Mouse (Mus musculus) megakaryocyte, embryonic 14.5 days (primary cell): ENCODE data around the gene Fam168a. TPM values are rescaled to one million over a fixed set of nuclear protein-coding genes. Genes with fewer than 3 reads are reported as not detected.
"Not testable (repeated sequence)": the region's sequence is repeated elsewhere in the genome, so short reads cannot be mapped to it uniquely, and the experiment has no call there.

Experiments used
- H3K27me3 ChIP-seq: replicated peaks from 2 replicates; pipeline ENCODE3; 2012; ENCODE audit warnings: inconsistent platforms
- H3K36me3 ChIP-seq: replicated peaks from 2 replicates; pipeline ENCODE3; 2012; ENCODE audit warnings: low read length, inconsistent platforms, mixed read lengths
- H3K4me1 ChIP-seq: 2 replicates; pipeline ENCODE4 v1.6.1; 2012; ENCODE audit warnings: inconsistent platforms
- H3K4me3 ChIP-seq: replicated peaks from 2 replicates; pipeline ENCODE3; 2012; ENCODE audit warnings: moderate library complexity, mild to moderate bottlenecking, inconsistent platforms
- H3K9me3 ChIP-seq: 2 replicates; pipeline ENCODE4 v1.6.1; 2012; ENCODE audit warnings: inconsistent platforms
- FLI1 ChIP-seq: IDR thresholded peaks from 2 replicates; pipeline ENCODE4 v1.6.1; 2012; ENCODE audit warnings: low read length, inconsistent platforms, mixed read lengths
- GATA1 ChIP-seq: IDR thresholded peaks from 3 replicates; pipeline ENCODE4 v1.6.1; 2012; ENCODE audit warnings: mixed read lengths, low read length, inconsistent platforms, borderline replicate concordance
- polyA plus RNA-seq: library from polyadenylated mRNA; stranded (reverse); fragments of >175 nt; gene quantifications from 2 replicates; pipeline ENCODE4 v1.2.3, GENCODE M21; 2012; ENCODE audit warnings: low replicate concordance; ENCODE audit not compliant: insufficient read depth

Gene Fam168a
- polyA plus RNA-seq, 1 experiment = 2.9 TPM

GRCm38 (mm10) chr7:100734201-100734600 is 27.8 kb downstream of the Fam168a start:
- H3K4me1 ChIP-seq = peaks cover 23% of the 10 kb centered on the region
- no peaks in the 10 kb centered on the region for H3K9me3 ChIP-seq
- TF ChIP-seq GATA1 = no peak
- TF ChIP-seq FLI1 = no peak
- no peaks in the 10 kb centered on the region for H3K36me3 ChIP-seq
- no peak overlapping the region for H3K4me3 ChIP-seq
- H3K27me3 ChIP-seq = no peaks in the 10 kb centered on the region

GRCm38 (mm10) chr7:100734905-100735304 is 28.5 kb downstream of the Fam168a start:
- H3K9me3 ChIP-seq, H3K4me3 ChIP-seq, H3K27me3 ChIP-seq, H3K36me3 ChIP-seq: not testable (repeated sequence)
- peaks cover 20% of the 10 kb centered on the region for H3K4me1 ChIP-seq

GRCm38 (mm10) chr7:100736131-100736530 is 29.7 kb downstream of the Fam168a start:
- TF ChIP-seq FLI1 (no peak), GATA1 (no peak)
- Histone ChIP-seq H3K27me3 (no peaks in the 10 kb centered on the region), H3K9me3 (no peaks in the 10 kb centered on the region), H3K4me1 (peaks cover 13% of the 10 kb centered on the region), H3K4me3 (no peak overlapping the region), H3K36me3 (no peaks in the 10 kb centered on the region)

GRCm38 (mm10) chr7:100744372-100744771 is 37.9 kb downstream of the Fam168a start:
- peaks cover 8% of the 10 kb centered on the region for H3K4me1 ChIP-seq
- H3K9me3 ChIP-seq = no peaks in the 10 kb centered on the region
- no peak overlapping the region for H3K4me3 ChIP-seq
- H3K36me3 ChIP-seq = no peaks in the 10 kb centered on the region
- no peak for TF ChIP-seq FLI1
- TF ChIP-seq GATA1 = no peak
- H3K27me3 ChIP-seq = no peaks in the 10 kb centered on the region

GRCm38 (mm10) chr7:100750101-100750500 is 43.7 kb downstream of the Fam168a start:
- Histone ChIP-seq H3K4me1 (peaks cover 4% of the 10 kb centered on the region; the same call in 1 of the 2 replicates), H3K27me3 (no peaks in the 10 kb centered on the region), H3K36me3 (no peaks in the 10 kb centered on the region), H3K4me3 (no peak overlapping the region), H3K9me3 (no peaks in the 10 kb centered on the region)
- TF ChIP-seq FLI1 (no peak), GATA1 (no peak)

GRCm38 (mm10) chr7:100758718-100759117 is 52.3 kb downstream of the Fam168a start:
- no peaks in the 10 kb centered on the region for H3K4me1 ChIP-seq
- TF ChIP-seq GATA1 (no peak), FLI1 (no peak)

GRCm38 (mm10) chr7:100762726-100763125 is 56.3 kb downstream of the Fam168a start:
- Histone ChIP-seq H3K4me1 (no peaks in the 10 kb centered on the region), H3K27me3 (no peaks in the 10 kb centered on the region), H3K9me3 (no peaks in the 10 kb centered on the region), H3K4me3 (no peak overlapping the region), H3K36me3 (no peaks in the 10 kb centered on the region)
- TF ChIP-seq GATA1 (no peak), FLI1 (no peak)

More at GRCm38 (mm10) chr7:100758718-100759117, 52.3 kb downstream of the Fam168a start:
- H3K36me3 ChIP-seq = no peaks in the 10 kb centered on the region
- no peaks in the 10 kb centered on the region for H3K9me3 ChIP-seq
- H3K27me3 ChIP-seq = no peaks in the 10 kb centered on the region
- no peak overlapping the region for H3K4me3 ChIP-seq

GRCm38 (mm10) chr7:100767568-100767967 is 61.1 kb downstream of the Fam168a start:
- no peak for TF ChIP-seq FLI1
- TF ChIP-seq GATA1 = no peak
- no peak overlapping the region for H3K4me3 ChIP-seq

GRCm38 (mm10) chr7:100768009-100768408 is 61.6 kb downstream of the Fam168a start:
- H3K4me3 ChIP-seq = no peak overlapping the region
- TF ChIP-seq GATA1 (no peak), FLI1 (no peak)

More at GRCm38 (mm10) chr7:100767568-100767967, 61.1 kb downstream of the Fam168a start:
- no peaks in the 10 kb centered on the region for H3K27me3 ChIP-seq
- no peaks in the 10 kb centered on the region for H3K9me3 ChIP-seq
- peaks cover 2% of the 10 kb centered on the region; the same call in 1 of the 2 replicates for H3K4me1 ChIP-seq
- peaks cover 3% of the 10 kb centered on the region for H3K36me3 ChIP-seq

GRCm38 (mm10) chr7:100769534-100770083 is 63.2 kb downstream of the Fam168a start:
- Histone ChIP-seq H3K36me3 (peaks cover 6% of the 10 kb centered on the region), H3K4me1 (peaks cover 6% of the 10 kb centered on the region; the same call in 1 of the 2 replicates), H3K9me3 (no peaks in the 10 kb centered on the region), H3K27me3 (no peaks in the 10 kb centered on the region), H3K4me3 (no peak overlapping the region)
- TF ChIP-seq GATA1 (no peak), FLI1 (no peak)

More at GRCm38 (mm10) chr7:100768009-100768408, 61.6 kb downstream of the Fam168a start:
- Histone ChIP-seq H3K4me1 (peaks cover 6% of the 10 kb centered on the region; the same call in 1 of the 2 replicates), H3K27me3 (no peaks in the 10 kb centered on the region), H3K36me3 (peaks cover 3% of the 10 kb centered on the region), H3K9me3 (no peaks in the 10 kb centered on the region)
